Mouse (Mus musculus): ENCODE data around the gene Fry. TPM values are rescaled to one million over a fixed set of nuclear protein-coding genes. Genes with fewer than 3 reads are reported as not detected.
A peak's percentile ranks its signal among the peaks of the same experiment; 100 is the strongest.

Gene Fry
- polyA plus RNA-seq, 1 experiment = 10.1 TPM

DNA sequence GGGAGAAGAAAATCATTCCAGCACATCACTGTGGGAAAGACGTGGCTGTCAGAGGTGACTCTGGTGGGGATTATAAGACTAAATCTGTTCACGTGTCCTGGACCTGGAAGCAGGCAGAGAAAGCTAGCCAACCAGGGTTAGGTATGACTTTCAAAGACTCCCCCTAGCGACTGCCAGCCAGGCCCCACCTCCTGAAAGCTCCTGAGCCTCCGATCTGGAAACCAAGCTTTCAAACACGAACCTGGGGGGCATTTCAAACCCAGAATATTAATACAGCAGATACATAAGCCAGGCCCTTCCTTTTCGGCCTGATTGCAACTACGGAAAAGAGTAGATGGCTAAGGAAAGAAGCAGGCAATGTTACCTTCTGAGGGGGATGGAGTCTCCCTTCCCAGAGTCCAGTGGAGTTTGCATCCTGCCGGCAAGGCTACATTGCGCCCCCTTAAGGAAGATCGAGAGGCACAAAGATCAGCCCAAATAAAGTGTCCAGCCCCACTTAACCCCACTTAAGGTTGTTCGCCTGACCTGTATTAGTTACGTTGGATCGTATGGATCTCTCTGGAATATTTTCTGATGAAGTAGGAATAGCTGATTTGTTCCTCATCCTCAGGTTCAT is 284.5 kb downstream of the Fry start:
- TF ChIP-seq CTCF (IDR thresholded peaks at IDR 0.05; ENCODE audit: low read depth, low read length) = no peak
- no peak for TF ChIP-seq POLR2A (IDR thresholded peaks at IDR 0.05; ENCODE audit: borderline replicate concordance, low read depth, low read length)
- H3K4me3 ChIP-seq (ENCODE audit: insufficient read depth, low read length) = no peak overlapping the region
- H3K4me1 ChIP-seq (ENCODE audit: control insufficient read depth, insufficient read depth, low read length) = no peaks in the 10 kb centered on the region
- no peak overlapping the region for H3K27ac ChIP-seq (ENCODE audit: insufficient read depth, low read depth, low read length)

DNA sequence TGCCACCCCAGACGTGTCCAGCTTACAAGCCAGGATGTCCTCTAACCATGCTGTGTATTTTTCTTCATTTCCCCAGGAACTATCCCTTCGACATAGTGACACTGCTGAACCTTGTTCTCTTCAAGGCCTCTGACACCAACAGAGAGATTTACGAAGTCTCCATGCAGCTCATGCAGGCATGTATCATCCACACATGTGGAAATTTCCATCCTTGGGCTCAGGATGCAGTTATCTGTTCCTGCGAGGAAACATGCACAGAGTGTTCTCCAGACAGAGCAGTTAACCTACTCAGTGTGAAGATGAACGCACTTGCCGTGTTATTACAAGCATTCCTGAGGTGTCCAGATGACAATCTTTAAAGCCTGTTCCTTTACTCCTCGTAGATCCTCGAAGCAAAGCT is 286.4 kb downstream of the Fry start:
- no peak overlapping the region for H3K4me3 ChIP-seq (ENCODE audit: insufficient read depth, low read length)
- TF ChIP-seq POLR2A (IDR thresholded peaks at IDR 0.05; ENCODE audit: borderline replicate concordance, low read depth, low read length) = no peak
- TF ChIP-seq CTCF (IDR thresholded peaks at IDR 0.05; ENCODE audit: low read depth, low read length) = no peak
- H3K4me1 ChIP-seq (ENCODE audit: control insufficient read depth, insufficient read depth, low read length) = peaks cover 3% of the 10 kb centered on the region; the same call in 1 of the 2 replicates
- no peak overlapping the region for H3K27ac ChIP-seq (ENCODE audit: insufficient read depth, low read depth, low read length)

DNA sequence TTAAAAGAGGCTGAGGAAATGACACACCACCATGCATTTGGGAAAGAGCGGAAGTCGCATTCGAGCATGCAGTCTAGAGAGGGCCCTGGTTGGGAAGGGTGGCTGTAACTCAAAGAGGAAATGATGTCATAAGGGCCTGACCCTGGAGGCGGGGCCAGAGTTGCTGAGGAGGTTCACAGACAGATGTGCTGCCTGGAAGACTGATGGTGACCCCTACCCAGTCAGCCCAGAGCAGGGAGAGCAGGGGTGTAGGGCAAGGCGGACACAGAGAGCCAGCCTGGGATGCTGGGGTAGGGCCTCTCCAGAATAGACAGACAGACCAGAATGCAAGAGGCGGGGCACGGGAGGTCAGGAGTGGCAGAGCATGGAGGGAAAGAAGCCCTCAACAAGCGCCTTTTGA is 290.5 kb downstream of the Fry start:
- Histone ChIP-seq H3K27ac (ENCODE audit: insufficient read depth, low read depth, low read length) (no peak overlapping the region), H3K4me1 (ENCODE audit: control insufficient read depth, insufficient read depth, low read length) (peaks cover 3% of the 10 kb centered on the region; the same call in 1 of the 2 replicates), H3K4me3 (ENCODE audit: insufficient read depth, low read length) (no peak overlapping the region)
- TF ChIP-seq POLR2A (IDR thresholded peaks at IDR 0.05; ENCODE audit: borderline replicate concordance, low read depth, low read length) = no peak
- no peak for TF ChIP-seq CTCF (IDR thresholded peaks at IDR 0.05; ENCODE audit: low read depth, low read length)

DNA sequence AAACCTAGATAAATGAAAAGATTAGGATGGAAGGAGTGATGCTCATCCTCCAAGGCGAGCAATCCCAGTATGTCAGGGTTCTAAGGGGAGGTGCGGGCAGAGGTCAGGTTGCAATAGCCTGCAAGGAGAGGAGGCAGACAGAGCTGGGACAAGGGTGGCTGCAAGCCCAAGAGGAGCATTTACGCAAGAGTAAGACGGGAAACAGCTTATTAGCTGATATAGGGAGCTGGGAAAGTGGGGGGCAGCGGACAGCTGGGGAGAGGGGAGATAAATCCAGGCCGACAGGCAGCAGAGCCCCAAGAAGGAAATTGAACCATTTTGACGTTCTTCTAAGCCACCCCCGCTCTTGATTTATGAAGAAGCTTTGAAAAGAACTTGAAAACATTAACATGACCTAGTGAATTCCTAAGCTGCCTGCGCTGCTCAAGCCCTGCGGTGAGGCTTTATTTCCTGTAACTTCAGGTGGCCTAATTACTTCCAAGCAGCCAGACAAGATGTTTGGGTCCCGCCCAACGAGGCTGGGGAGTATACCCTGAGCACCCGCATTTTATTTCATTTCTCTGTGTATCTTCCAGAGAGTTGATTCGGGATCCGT is 291.1 kb downstream of the Fry start:
- no peak for TF ChIP-seq POLR2A (IDR thresholded peaks at IDR 0.05; ENCODE audit: borderline replicate concordance, low read depth, low read length)
- no peak for TF ChIP-seq CTCF (IDR thresholded peaks at IDR 0.05; ENCODE audit: low read depth, low read length)
- H3K4me1 ChIP-seq (ENCODE audit: control insufficient read depth, insufficient read depth, low read length) = peaks cover 3% of the 10 kb centered on the region; the same call in 1 of the 2 replicates
- H3K27ac ChIP-seq (ENCODE audit: insufficient read depth, low read depth, low read length) = no peak overlapping the region
- no peak overlapping the region for H3K4me3 ChIP-seq (ENCODE audit: insufficient read depth, low read length)

DNA sequence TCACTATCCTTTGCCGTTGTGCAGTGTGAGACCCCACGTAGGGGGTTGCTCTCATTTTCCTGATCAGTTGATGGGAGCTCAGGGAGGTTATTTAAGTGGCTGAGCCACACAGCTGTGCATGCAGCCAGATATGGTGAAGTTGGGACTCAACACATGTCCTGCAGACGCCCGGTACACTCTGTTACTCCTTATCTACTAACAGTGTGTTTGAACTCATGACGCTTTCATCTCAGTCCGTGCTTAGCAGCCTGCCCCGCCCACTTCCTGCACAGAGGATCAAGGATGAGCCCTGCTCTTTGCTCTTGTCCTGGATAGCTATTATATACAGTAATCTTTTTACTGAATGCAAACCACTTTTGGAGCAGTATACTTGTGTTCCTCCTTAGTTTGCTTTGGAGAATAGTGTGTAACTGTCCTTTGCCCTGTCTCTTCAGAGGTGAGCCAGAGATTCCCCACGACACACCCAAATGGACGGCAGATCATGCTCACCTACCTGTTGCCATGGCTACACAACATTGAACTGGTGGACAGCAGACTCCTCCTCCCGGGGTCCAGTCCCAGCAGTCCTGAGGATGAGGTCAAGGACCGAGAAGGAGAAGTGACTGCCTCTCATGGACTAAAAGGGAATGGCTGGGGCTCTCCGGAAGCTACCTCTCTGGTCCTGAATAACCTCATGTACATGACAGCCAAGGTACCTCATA is 294.5 kb downstream of the Fry start:
- Histone ChIP-seq H3K4me3 (ENCODE audit: insufficient read depth, low read length) (no peak overlapping the region), H3K4me1 (ENCODE audit: control insufficient read depth, insufficient read depth, low read length) (peaks cover 3% of the 10 kb centered on the region; the same call in 1 of the 2 replicates), H3K27ac (ENCODE audit: insufficient read depth, low read depth, low read length) (no peak overlapping the region)
- TF ChIP-seq POLR2A (IDR thresholded peaks at IDR 0.05; ENCODE audit: borderline replicate concordance, low read depth, low read length) = no peak
- no peak for TF ChIP-seq CTCF (IDR thresholded peaks at IDR 0.05; ENCODE audit: low read depth, low read length)

DNA sequence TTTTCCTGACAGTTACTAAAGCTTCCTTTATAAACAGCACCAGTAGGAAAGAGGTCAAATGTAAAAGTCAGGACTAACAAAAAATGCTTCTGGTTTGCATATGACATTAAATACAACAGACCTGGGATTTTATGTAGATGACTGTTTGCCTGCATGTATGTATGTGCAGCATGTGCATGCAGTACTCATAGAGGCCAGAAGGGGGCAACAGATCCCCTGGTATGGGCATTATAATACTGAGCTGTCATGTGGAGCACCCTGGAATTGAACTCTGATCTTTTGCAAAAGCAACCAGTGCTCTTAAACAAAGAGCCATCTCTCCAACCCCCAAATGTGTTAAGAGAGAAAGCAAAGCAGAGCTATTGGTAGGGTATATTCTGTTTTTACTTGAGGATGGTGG is 296.4 kb downstream of the Fry start:
- H3K4me1 ChIP-seq (ENCODE audit: control insufficient read depth, insufficient read depth, low read length) = no peaks in the 10 kb centered on the region
- TF ChIP-seq POLR2A (IDR thresholded peaks at IDR 0.05; ENCODE audit: borderline replicate concordance, low read depth, low read length) = no peak
- no peak for TF ChIP-seq CTCF (IDR thresholded peaks at IDR 0.05; ENCODE audit: low read depth, low read length)
- no peak overlapping the region for H3K4me3 ChIP-seq (ENCODE audit: insufficient read depth, low read length)
- H3K27ac ChIP-seq (ENCODE audit: insufficient read depth, low read depth, low read length) = no peak overlapping the region

DNA sequence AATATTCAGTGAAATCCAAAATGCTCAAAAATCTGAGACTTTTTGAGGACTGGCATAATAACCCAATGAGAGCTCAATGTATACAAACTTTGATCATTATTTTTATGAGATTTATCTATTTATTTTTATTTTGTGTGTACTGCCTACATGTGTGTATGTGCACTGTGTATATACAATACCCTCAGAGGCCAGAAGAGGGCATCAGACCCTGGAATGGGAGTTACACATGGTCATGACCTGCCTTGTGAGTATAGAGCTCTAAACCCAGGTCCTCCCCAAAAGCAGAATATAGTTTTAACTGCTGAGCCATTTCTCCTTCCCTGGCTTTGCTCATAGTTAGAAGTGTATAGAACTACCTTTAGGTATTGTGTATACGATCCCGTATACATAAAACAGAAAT is 298.8 kb downstream of the Fry start:
- Histone ChIP-seq H3K4me3 (ENCODE audit: insufficient read depth, low read length) (no peak overlapping the region), H3K4me1 (ENCODE audit: control insufficient read depth, insufficient read depth, low read length) (no peaks in the 10 kb centered on the region), H3K27ac (ENCODE audit: insufficient read depth, low read depth, low read length) (no peak overlapping the region)
- no peak for TF ChIP-seq POLR2A (IDR thresholded peaks at IDR 0.05; ENCODE audit: borderline replicate concordance, low read depth, low read length)
- TF ChIP-seq CTCF (IDR thresholded peaks at IDR 0.05; ENCODE audit: low read depth, low read length) = no peak

DNA sequence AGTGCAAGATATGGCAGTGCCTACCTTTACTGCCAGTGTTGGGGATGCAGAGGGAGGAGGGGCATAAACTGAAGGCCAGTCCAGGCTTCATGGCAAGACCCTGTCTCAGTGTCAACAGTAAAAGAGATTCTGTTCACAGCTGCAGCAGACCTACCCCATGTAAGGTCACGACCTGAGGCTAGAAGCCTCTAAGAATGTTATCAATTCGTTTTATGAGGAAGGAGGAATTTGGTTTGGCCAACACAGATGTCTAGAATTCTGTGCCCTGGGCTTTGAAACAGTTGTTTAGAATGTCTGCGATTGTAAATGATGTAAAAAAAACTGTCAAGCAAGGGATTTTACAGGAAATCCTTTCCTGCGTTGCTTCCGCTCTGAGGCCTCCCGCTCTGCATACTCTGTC is 299.6 kb downstream of the Fry start:
- no peaks in the 10 kb centered on the region for H3K4me1 ChIP-seq (ENCODE audit: control insufficient read depth, insufficient read depth, low read length)
- TF ChIP-seq POLR2A (IDR thresholded peaks at IDR 0.05; ENCODE audit: borderline replicate concordance, low read depth, low read length) = no peak
- TF ChIP-seq CTCF (IDR thresholded peaks at IDR 0.05; ENCODE audit: low read depth, low read length) = no peak
- H3K4me3 ChIP-seq (ENCODE audit: insufficient read depth, low read length) = no peak overlapping the region
- H3K27ac ChIP-seq (ENCODE audit: insufficient read depth, low read depth, low read length) = no peak overlapping the region

DNA sequence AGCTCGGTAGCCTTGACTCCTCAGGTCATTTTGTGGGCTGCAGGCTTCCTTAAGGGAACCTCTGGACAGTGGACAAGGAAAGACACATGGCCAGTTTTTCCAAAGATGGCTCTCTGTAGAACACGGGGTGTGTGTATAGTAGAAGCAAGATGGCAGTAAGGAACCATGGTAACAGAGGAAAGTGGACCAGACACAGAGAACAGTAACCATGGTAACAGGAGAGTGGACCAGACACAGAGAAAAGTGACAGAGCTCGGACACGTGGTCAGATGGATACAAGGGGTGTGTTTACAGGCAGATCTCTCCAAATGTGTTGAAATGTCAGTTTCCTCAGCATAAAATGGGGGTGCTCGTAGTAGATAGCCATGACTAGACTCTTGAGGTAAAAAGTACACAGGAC is 306.6 kb downstream of the Fry start:
- TF ChIP-seq CTCF (IDR thresholded peaks at IDR 0.05; ENCODE audit: low read depth, low read length) (no peak), POLR2A (IDR thresholded peaks at IDR 0.05; ENCODE audit: borderline replicate concordance, low read depth, low read length) (no peak)
- Histone ChIP-seq H3K4me3 (ENCODE audit: insufficient read depth, low read length) (no peak overlapping the region), H3K4me1 (ENCODE audit: control insufficient read depth, insufficient read depth, low read length) (no peaks in the 10 kb centered on the region), H3K27ac (ENCODE audit: insufficient read depth, low read depth, low read length) (no peak overlapping the region)

DNA sequence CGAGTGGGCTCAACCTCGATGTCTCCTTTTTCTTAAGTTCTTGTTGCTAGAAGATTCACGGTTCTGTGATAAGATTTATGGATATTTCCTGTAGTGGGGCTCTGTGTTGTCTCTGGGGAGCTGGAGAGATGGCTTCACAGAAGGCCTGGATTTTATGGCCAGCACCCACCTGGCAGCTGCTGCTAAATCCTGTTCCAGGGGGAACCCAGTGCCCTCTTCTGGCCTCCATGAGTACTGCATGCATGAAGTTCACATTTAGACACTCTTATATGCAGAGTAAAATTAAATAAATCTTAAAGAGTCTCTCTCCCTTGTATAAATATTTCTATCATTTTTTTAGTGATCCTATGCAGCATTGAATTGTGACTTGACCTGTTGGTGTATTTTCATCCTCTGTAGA is 308.1 kb downstream of the Fry start:
- H3K4me1 ChIP-seq (ENCODE audit: control insufficient read depth, insufficient read depth, low read length) = no peaks in the 10 kb centered on the region
- no peak overlapping the region for H3K4me3 ChIP-seq (ENCODE audit: insufficient read depth, low read length)
- H3K27ac ChIP-seq (ENCODE audit: insufficient read depth, low read depth, low read length) = no peak overlapping the region
- TF ChIP-seq POLR2A (IDR thresholded peaks at IDR 0.05; ENCODE audit: borderline replicate concordance, low read depth, low read length) (no peak), CTCF (IDR thresholded peaks at IDR 0.05; ENCODE audit: low read depth, low read length) (peak; percentile 65)

Data from bone marrow macrophage, adult 2 months (primary cell).